Mouse (Mus musculus) G1E (cell line): ENCODE measurements around the gene Mms19.

Experiments used
- CTCF ChIP-seq: IDR thresholded peaks from 2 replicates; pipeline ENCODE4 v1.5.1; 2012; ENCODE audit warnings: low read depth, low read length, inconsistent platforms, mixed read lengths
- POLR2AphosphoS5 ChIP-seq: IDR thresholded peaks from 2 replicates; pipeline ENCODE4 v1.6.1; 2012; ENCODE audit warnings: low read depth, low read length, inconsistent platforms; ENCODE audit not compliant: insufficient replicate concordance
- TAL1 ChIP-seq: conservative IDR thresholded peaks from 2 replicates; pipeline ENCODE4 v1.6.1; 2012; ENCODE audit warnings: low read depth, low read length, inconsistent platforms, mixed read lengths

- TF ChIP-seq CTCF (no peak), TAL1 (no peak), POLR2AphosphoS5 (no peak)
Observed at GRCm38 (mm10) chr19:41989810-41990209, 8.9 kb upstream of the Mms19 start.
